ENCODE assay signal across 22 mouse cellular contexts in genomic region chr10:61967207-61967606, GRCm38 (mm10). TPM values are rescaled to one million over a fixed set of nuclear protein-coding genes. Genes with fewer than 3 reads are reported as not detected.
DNase-seq lines count a peak whose midpoint lies in the region; ATAC-seq and TF ChIP-seq lines count a peak whose summit lies in the region.
"Had no signal": no experiment of that assay in that cellular context is flagged by ENCODE, and none has a peak within 500 bp of the region (broad histone marks: within the 10 kb centered on the region; RNA-seq: fewer than 3 reads in every experiment).

No protein-coding gene starts in this region.

- no peak for ATAC-seq in heart, embryonic 14.5 days (ENCODE audit: insufficient number of reproducible peaks, insufficient read depth, low FRiP score, low read depth)
- no peak for ATAC-seq in stomach, postnatal 0 days (ENCODE audit: low FRiP score, low TSS enrichment)
- ATAC-seq: forebrain, embryonic 15.5 days; hindbrain, embryonic 16.5 days; inflammation-experienced regulatory T-cells, adult 6 months; intestine, postnatal 0 days; Patski had no signal

- intact Hi-C loops in heart, adult 2 months (cut with DNase I): no loop called here

- no peaks in the 10 kb centered on the region for H3K36me3 ChIP-seq in heart, embryonic 10.5 days
- H3K36me3 ChIP-seq in heart, adult 2 months (ENCODE audit: control insufficient read depth, insufficient read depth, low read length): no peaks in the 10 kb centered on the region
- no peaks in the 10 kb centered on the region for H3K36me3 ChIP-seq in heart, embryonic 14.5 days (ENCODE audit: control insufficient read depth, insufficient read depth, low read length)
- H3K36me3 ChIP-seq in thymus, adult 2 months (ENCODE audit: control insufficient read depth, insufficient read depth, low read length): no peaks in the 10 kb centered on the region
- H3K36me3 ChIP-seq in stomach, postnatal 0 days (ENCODE audit: control insufficient read depth, insufficient read depth, low read length): no peaks in the 10 kb centered on the region
- H3K36me3 ChIP-seq: embryonic facial prominence, embryonic 12.5 days; forebrain, embryonic 15.5 days; hindbrain, embryonic 12.5 days had no signal

- no peak overlapping the region for H3K4me2 ChIP-seq in heart, embryonic 14.5 days (ENCODE audit: low read length)
- H3K4me2 ChIP-seq in stomach, postnatal 0 days (replicated peaks; ENCODE audit: low read depth): no peak overlapping the region
- H3K4me2 ChIP-seq: embryonic facial prominence, embryonic 12.5 days; forebrain, embryonic 15.5 days; hindbrain, embryonic 12.5 days had no signal

- DNase-seq in heart, embryonic 10.5 days (ENCODE audit: low spot score): no peak
- DNase-seq in heart, adult 2 months: no peak
- DNase-seq in heart, postnatal 4 days: no peak
- peak; percentile 21 for DNase-seq in thymus, postnatal 4 days
- DNase-seq in thymus, adult 2 months: no peak
- DNase-seq in stomach, postnatal 0 days (ENCODE audit: low spot score): no peak
- DNase-seq: adrenal gland, adult 8-10 months; adrenal gland, postnatal 36 days; cerebellum, adult 2 months; cerebellum, postnatal 14 days; embryo, embryonic 11 days; gastrocnemius, postnatal 10 days had no signal

- no peak overlapping the region for H3K9ac ChIP-seq in heart, adult 2 months (ENCODE audit: low read depth, low read length)
- H3K9ac ChIP-seq in heart, embryonic 14.5 days (ENCODE audit: low read length): peak overlapping the region; percentile 1; the same call in 1 of the 2 replicates
- H3K9ac ChIP-seq in stomach, postnatal 0 days (ENCODE audit: low read length): no peak overlapping the region
- H3K9ac ChIP-seq: embryonic facial prominence, embryonic 12.5 days; forebrain, embryonic 15.5 days; hindbrain, embryonic 12.5 days had no signal

- 44% methylated on average over 3 of the region's 3 CpGs for WGBS in heart, embryonic 10.5 days
- 54% methylated on average over 3 of the region's 3 CpGs for WGBS in heart, adult 2 months
- 47% methylated on average over 3 of the region's 3 CpGs for WGBS in heart, embryonic 14.5 days
- 34% methylated on average over 3 of the region's 3 CpGs for WGBS in thymus, adult 2 months
- WGBS in stomach, postnatal 0 days: 58% methylated on average over 3 of the region's 3 CpGs

- peak overlapping the region; percentile 83 for H3K27ac ChIP-seq in heart, embryonic 10.5 days
- no peak overlapping the region for H3K27ac ChIP-seq in heart, adult 2 months
- peak overlapping the region; percentile 23 to 31; a peak in 1 of 4 replicates for H3K27ac ChIP-seq in heart, embryonic 14.5 days (replicated peaks in 1 of 2; ENCODE audit: control insufficient read depth in 1 of 2, insufficient read depth in 1 of 2, low read depth in 2 of 2, low read length in 2 of 2)
- H3K27ac ChIP-seq in thymus, adult 2 months (ENCODE audit: control insufficient read depth, insufficient read depth, low read length): no peak overlapping the region
- H3K27ac ChIP-seq in stomach, postnatal 0 days (replicated peaks): no peak overlapping the region
- H3K27ac ChIP-seq: embryonic facial prominence, embryonic 12.5 days; forebrain, embryonic 15.5 days; hindbrain, embryonic 12.5 days had no signal

- 0 out of 2 replicates have a peak, but pooled peaks cover 2% of the 10 kb centered on the region for H3K27me3 ChIP-seq in heart, embryonic 10.5 days (ENCODE audit: insufficient read depth, poor library complexity, severe bottlenecking)
- H3K27me3 ChIP-seq in heart, adult 2 months (ENCODE audit: control insufficient read depth, insufficient read depth, low read length): no peaks in the 10 kb centered on the region
- no peaks in the 10 kb centered on the region for H3K27me3 ChIP-seq in heart, embryonic 14.5 days (ENCODE audit: control insufficient read depth, insufficient read depth, low read length)
- no peaks in the 10 kb centered on the region for H3K27me3 ChIP-seq in thymus, adult 2 months (ENCODE audit: control insufficient read depth, insufficient read depth, low read length)
- no peaks in the 10 kb centered on the region for H3K27me3 ChIP-seq in stomach, postnatal 0 days (ENCODE audit: control insufficient read depth, insufficient read depth, low read length)
- H3K27me3 ChIP-seq: embryonic facial prominence, embryonic 12.5 days had no signal

- no peaks in the 10 kb centered on the region for H3K9me3 ChIP-seq in heart, embryonic 10.5 days
- H3K9me3 ChIP-seq in heart, embryonic 14.5 days (ENCODE audit: control insufficient read depth, low read length): no peaks in the 10 kb centered on the region
- H3K9me3 ChIP-seq in stomach, postnatal 0 days (ENCODE audit: control insufficient read depth, low read length): no peaks in the 10 kb centered on the region
- H3K9me3 ChIP-seq: embryonic facial prominence, embryonic 12.5 days; forebrain, embryonic 15.5 days; hindbrain, embryonic 12.5 days had no signal

- peaks cover 64% of the 10 kb centered on the region for H3K4me1 ChIP-seq in heart, embryonic 10.5 days
- H3K4me1 ChIP-seq in heart, adult 2 months (ENCODE audit: control insufficient read depth, insufficient read depth, low read length): no peaks in the 10 kb centered on the region
- H3K4me1 ChIP-seq in heart, embryonic 14.5 days (ENCODE audit: control insufficient read depth in 2 of 2, insufficient read depth in 2 of 2, low read length in 2 of 2): peaks cover 33 to 42% of the 10 kb centered on the region in 2 experiments
- H3K4me1 ChIP-seq in thymus, adult 2 months (replicated peaks; ENCODE audit: control insufficient read depth, insufficient read depth, low read length): no peaks in the 10 kb centered on the region
- no peaks in the 10 kb centered on the region for H3K4me1 ChIP-seq in stomach, postnatal 0 days (replicated peaks; ENCODE audit: control insufficient read depth, insufficient read depth)
- H3K4me1 ChIP-seq: forebrain, embryonic 15.5 days had no signal

- TF ChIP-seq CTCF in heart, adult 2 months (IDR thresholded peaks at IDR 0.05): no peak
- no peak for TF ChIP-seq CTCF in thymus, adult 2 months (IDR thresholded peaks at IDR 0.05; ENCODE audit: borderline replicate concordance, control insufficient read depth, extremely low read depth, insufficient read depth, low read length, poor library complexity)
- TF ChIP-seq CTCF in stomach, postnatal 0 days (IDR thresholded peaks at IDR 0.05; ENCODE audit: low read depth): no peak

- no peaks in the 10 kb centered on the region for H3K79me2 ChIP-seq in heart, adult 2 months (replicated peaks; ENCODE audit: control insufficient read depth, insufficient read depth, low read length)

- H3K4me3 ChIP-seq in heart, embryonic 10.5 days: no peak overlapping the region
- no peak overlapping the region for H3K4me3 ChIP-seq in heart, adult 2 months
- no peak overlapping the region for H3K4me3 ChIP-seq in heart, embryonic 14.5 days (ENCODE audit: control insufficient read depth in 1 of 2, insufficient read depth in 1 of 2, low read depth in 1 of 2, low read length in 2 of 2)
- no peak overlapping the region for H3K4me3 ChIP-seq in thymus, adult 2 months (ENCODE audit: control insufficient read depth, insufficient read depth, low read length)
- H3K4me3 ChIP-seq in stomach, postnatal 0 days (ENCODE audit: low read depth, low read length): no peak overlapping the region
- H3K4me3 ChIP-seq: embryonic facial prominence, embryonic 12.5 days; forebrain, embryonic 15.5 days; hindbrain, embryonic 12.5 days had no signal

- no peak for TF ChIP-seq EP300 in heart, adult 2 months (IDR thresholded peaks at IDR 0.05; ENCODE audit: insufficient read depth, low read depth, low read length)
- no peak for TF ChIP-seq EP300 in stomach, postnatal 0 days (optimal IDR thresholded peaks at IDR 0.05)

- TF ChIP-seq POLR2A in heart, adult 2 months (IDR thresholded peaks at IDR 0.05; ENCODE audit: insufficient read depth, low read depth, low read length): no peak
- TF ChIP-seq POLR2A in thymus, adult 2 months (IDR thresholded peaks at IDR 0.05; ENCODE audit: control insufficient read depth, extremely low read depth, insufficient read depth, low read length, poor library complexity): no peak

RNA-seq across cellular contexts. Expression of gene Col13a1, which starts 11.7 kb away (rescaled TPM):
- polyA plus RNA-seq in heart, embryonic 10.5 days (2016; fragmentation: Nextera tagmentation; extraction: Ambion mirVana): 12.3 and 17.7 TPM in 2 replicates
- under 1 TPM; 0.34 to 0.45 TPM for total RNA-seq in heart, adult 2 months (2021)
- polyA plus RNA-seq in heart, adult 2 months (2012; rRNA removed): 0.43 and 0.44 TPM in 2 replicates
- 6.3 and 9.5 TPM in 2 replicates for polyA plus RNA-seq in heart, embryonic 14.5 days (2014; fragmentation: Nextera tagmentation; extraction: Ambion mirVana)
- 1 to 10 TPM; 1.8 to 2.5 TPM for total RNA-seq in heart, postnatal 4 days (2021)
- polyA plus RNA-seq in thymus, adult 2 months (2012; rRNA removed): 0.13 TPM in 2 replicates
- polyA plus RNA-seq in stomach, postnatal 0 days (2015; fragmentation: Nextera tagmentation; extraction: Ambion mirVana): 2.3 and 3.3 TPM in 2 replicates
- total RNA-seq: common myeloid progenitor, adult 5-6 weeks had no signal
- polyA plus RNA-seq: C2C12; inflammation-experienced regulatory T-cells, adult 6 months; Patski had no signal

Comparison
In these comparisons a context has a peak if more than half of its experiments do, and no peak if none do; other contexts are left out.
1. H3K27ac ChIP-seq: peak in heart, embryonic 10.5 days (single experiment) and heart, embryonic 14.5 days (2 of 2); none in heart, adult 2 months (single experiment), thymus, adult 2 months (single experiment) and stomach, postnatal 0 days (single experiment).